Mouse (Mus musculus) brain, adult 2 months (tissue): ENCODE results near the gene Eif2b2.
A peak's percentile ranks its signal among the peaks of the same experiment; 100 is the strongest.

ENCODE experiments used
- DNase-seq: peaks from one replicate; pipeline ENCODE4 v3.0.0; 2011; ENCODE audit warnings: low read depth, low spot score

The Eif2b2 gene

GRCm38 (mm10) chr12:85219236-85219904 lies at the start of gene Eif2b2:
Gene Eif2b2, plus strand, starts transcription at chr12:85219481.
- DNase-seq, result peak; percentile 99

- DNase-seq, result no peak
Observed at GRCm38 (mm10) chr12:85169877-85170276, 49.4 kb upstream of the Eif2b2 start.

- peak; percentile 63 for DNase-seq
Observed at GRCm38 (mm10) chr12:85170284-85170947, 48.9 kb upstream of the Eif2b2 start.

GRCm38 (mm10) chr12:85170948-85171307 lies 48.4 kb upstream of the Eif2b2 start:
- DNase-seq, result no peak

GRCm38 (mm10) chr12:85174016-85174415 lies 45.3 kb upstream of the Eif2b2 start:
- DNase-seq, result peak; percentile 34

GRCm38 (mm10) chr12:85175087-85175675 lies 44.1 kb upstream of the Eif2b2 start:
- no peak for DNase-seq

- no peak for DNase-seq
Observed at GRCm38 (mm10) chr12:85175926-85176845, 43.1 kb upstream of the Eif2b2 start.

- DNase-seq, result peak; percentile 32
Observed at GRCm38 (mm10) chr12:85176846-85177523, 42.3 kb upstream of the Eif2b2 start.

GRCm38 (mm10) chr12:85177740-85178239 lies 41.5 kb upstream of the Eif2b2 start, which contains the start of gene Pgf:
Gene Pgf, minus strand, starts transcription at chr12:85177790.
- DNase-seq, result no peak

- no peak for DNase-seq
Observed at GRCm38 (mm10) chr12:85178294-85178693, 41.0 kb upstream of the Eif2b2 start.

- DNase-seq, result no peak
Observed at GRCm38 (mm10) chr12:85181475-85182344, 37.6 kb upstream of the Eif2b2 start.

GRCm38 (mm10) chr12:85182345-85182643 lies 37.0 kb upstream of the Eif2b2 start:
- DNase-seq, result no peak

- DNase-seq, result no peak
Observed at GRCm38 (mm10) chr12:85182898-85183297, 36.4 kb upstream of the Eif2b2 start.

GRCm38 (mm10) chr12:85184118-85184517 lies 35.2 kb upstream of the Eif2b2 start:
- DNase-seq, result no peak

GRCm38 (mm10) chr12:85185810-85186209 lies 33.5 kb upstream of the Eif2b2 start:
- DNase-seq, result no peak

- no peak for DNase-seq
Observed at GRCm38 (mm10) chr12:85186361-85186760, 32.9 kb upstream of the Eif2b2 start.

- no peak for DNase-seq
Observed at GRCm38 (mm10) chr12:85190290-85190689, 29.0 kb upstream of the Eif2b2 start.

- DNase-seq, result peak; percentile 37
Observed at GRCm38 (mm10) chr12:85192461-85193108, 26.7 kb upstream of the Eif2b2 start.

- no peak for DNase-seq
Observed at GRCm38 (mm10) chr12:85193146-85193545, 26.1 kb upstream of the Eif2b2 start.
